Mouse (Mus musculus) hindbrain, embryonic 16.5 days (tissue): Measurements from ENCODE around the gene Slc13a2. TPM values are rescaled to one million over a fixed set of nuclear protein-coding genes. Genes with fewer than 3 reads are reported as not detected.

Experiments used
- ATAC-seq: fragments of 200-750 bp; cut with Nextera tagmentation; 2 replicates; pipeline ENCODE4 v1.8.0; 2017; ENCODE audit warnings: moderate TSS enrichment, moderate library complexity
- H3K27ac ChIP-seq: fragments of 300-500 bp; sonication (generic); 2 replicates; pipeline ENCODE4 v1.5.1; 2014; ENCODE audit warnings: low read depth, mild to moderate bottlenecking, control low read depth, low read length, moderate library complexity
- H3K27me3 ChIP-seq: fragments of 300-500 bp; sonication (generic); replicated peaks from 2 replicates; pipeline ENCODE4 v1.6.1; 2014; ENCODE audit warnings: low read length; ENCODE audit not compliant: control insufficient read depth, insufficient read depth
- H3K36me3 ChIP-seq: fragments of 300-500 bp; sonication (generic); 2 replicates; pipeline ENCODE4 v1.6.1; 2014; ENCODE audit warnings: mild to moderate bottlenecking, low read length, moderate library complexity, mixed read lengths; ENCODE audit not compliant: control insufficient read depth, insufficient read depth
- H3K4me1 ChIP-seq: fragments of 300-500 bp; sonication (generic); 2 replicates; pipeline ENCODE4 v1.6.1; 2014; ENCODE audit warnings: low read depth, low read length; ENCODE audit not compliant: control insufficient read depth, insufficient read depth
- H3K4me2 ChIP-seq: fragments of 300-500 bp; sonication (generic); 2 replicates; pipeline ENCODE4 v1.6.1; 2014; ENCODE audit warnings: mild to moderate bottlenecking, low read length, control low read depth, moderate library complexity
- H3K4me3 ChIP-seq: fragments of 300-500 bp; sonication (generic); 2 replicates; pipeline ENCODE4 v1.5.1; 2014; ENCODE audit warnings: mild to moderate bottlenecking, low read length, control low read depth, moderate library complexity
- H3K9ac ChIP-seq: fragments of 300-500 bp; sonication (generic); 2 replicates; pipeline ENCODE4 v1.6.1; 2014; ENCODE audit warnings: low read depth, mild to moderate bottlenecking, control low read depth, low read length, moderate library complexity
- H3K9me3 ChIP-seq: fragments of 300-500 bp; sonication (generic); 2 replicates; pipeline ENCODE4 v1.6.1; 2014; ENCODE audit warnings: mild to moderate bottlenecking, low read length, moderate library complexity; ENCODE audit not compliant: control insufficient read depth
- WGBS: fragments of 180-500 bp; shearing (Covaris S2); extraction: QIAGEN DNeasy Blood & Tissue Kit; methylation state at CpG from one replicate; pipeline ENCODE4 v1.1.7; 2014; 5-methylcytosine and 5-hydroxymethylcytosine counted together
- polyA plus RNA-seq: library from polyadenylated mRNA; unstranded; fragments of >200 nt; fragmentation: Nextera tagmentation; extraction: Ambion mirVana; gene quantifications from 2 replicates; pipeline ENCODE4 v1.2.1, GENCODE M21; 2015

Gene Slc13a2
- polyA plus RNA-seq, 1 experiment from 2014 or later = not detected

DNA sequence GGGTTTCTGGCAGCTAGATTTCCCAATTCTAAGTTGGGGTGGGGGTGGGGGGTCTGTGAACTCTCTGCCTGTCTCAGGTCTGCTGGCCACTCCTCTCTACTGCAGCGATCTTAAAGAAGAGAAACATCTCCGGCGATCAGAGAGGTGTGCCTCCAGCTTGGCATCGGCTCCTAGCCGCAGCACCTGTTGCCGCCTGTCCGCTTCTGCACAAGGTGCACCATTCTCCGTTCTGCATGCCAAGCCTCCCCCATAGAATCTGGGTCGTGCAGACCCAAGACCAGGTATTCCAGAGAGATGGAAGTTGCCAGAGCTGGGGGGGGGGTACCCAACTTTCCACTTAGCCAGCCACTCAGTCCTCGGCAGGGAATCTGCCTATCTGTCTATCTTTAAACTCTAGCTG is 36.2 kb downstream of the Slc13a2 start:
- no peaks in the 10 kb centered on the region for H3K4me1 ChIP-seq
- no peak overlapping the region for H3K27ac ChIP-seq
- H3K9ac ChIP-seq = no peak overlapping the region
- H3K4me2 ChIP-seq = no peak overlapping the region
- H3K27me3 ChIP-seq = no peaks in the 10 kb centered on the region
- ATAC-seq = no peak
- H3K4me3 ChIP-seq = no peak overlapping the region
- 88% methylated on average over 10 of the region's 10 CpGs for WGBS
- no peaks in the 10 kb centered on the region for H3K9me3 ChIP-seq
- H3K36me3 ChIP-seq = no peaks in the 10 kb centered on the region

DNA sequence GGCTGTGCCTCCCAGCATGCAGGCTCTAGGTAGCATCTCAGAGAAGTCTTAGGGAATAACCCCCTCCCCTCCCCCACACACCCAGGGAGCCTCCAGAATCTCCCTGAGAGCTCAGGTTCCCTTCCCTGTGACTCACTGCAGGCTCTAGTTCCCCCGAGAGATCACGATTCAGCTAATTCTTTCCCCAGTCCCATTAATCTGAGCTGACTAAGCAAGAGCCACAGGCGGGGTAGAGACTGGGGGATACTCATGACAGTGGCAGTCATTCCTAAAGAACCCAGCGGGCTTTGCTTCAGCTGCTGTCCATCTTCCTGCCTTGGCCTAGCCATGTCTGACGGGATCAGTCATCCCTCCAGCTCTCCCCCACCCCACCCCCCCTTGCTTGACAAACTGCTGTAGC is 39.3 kb downstream of the Slc13a2 start:
- H3K27me3 ChIP-seq = no peaks in the 10 kb centered on the region
- no peak overlapping the region for H3K4me2 ChIP-seq
- H3K4me1 ChIP-seq = no peaks in the 10 kb centered on the region
- H3K9me3 ChIP-seq = no peaks in the 10 kb centered on the region
- ATAC-seq = no peak
- no peak overlapping the region for H3K4me3 ChIP-seq
- no peak overlapping the region for H3K27ac ChIP-seq
- H3K36me3 ChIP-seq = no peaks in the 10 kb centered on the region
- H3K9ac ChIP-seq = no peak overlapping the region
- 27% methylated on average over 5 of the region's 5 CpGs for WGBS

DNA sequence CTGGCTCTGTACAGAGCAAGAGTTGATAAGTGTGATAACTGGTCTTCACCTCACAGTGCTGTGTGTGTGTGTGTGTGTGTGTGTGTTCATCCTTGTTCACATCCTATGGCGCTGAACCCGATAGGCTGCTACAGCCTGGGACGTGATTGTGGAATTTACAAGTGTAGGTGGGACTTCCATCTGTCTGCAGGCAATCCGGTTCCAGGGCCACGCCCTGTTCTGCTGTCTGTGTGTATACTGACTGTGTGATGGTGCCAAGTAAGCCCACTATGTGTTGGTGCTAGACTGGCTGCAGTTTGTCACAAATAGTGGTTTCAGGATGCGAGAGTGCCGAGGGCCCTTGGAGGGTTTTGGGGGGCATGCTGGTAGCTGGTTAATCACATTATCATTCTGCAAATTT is 39.7 kb downstream of the Slc13a2 start:
- H3K27ac ChIP-seq = no peak overlapping the region
- 80% methylated on average over 7 of the region's 7 CpGs for WGBS

DNA sequence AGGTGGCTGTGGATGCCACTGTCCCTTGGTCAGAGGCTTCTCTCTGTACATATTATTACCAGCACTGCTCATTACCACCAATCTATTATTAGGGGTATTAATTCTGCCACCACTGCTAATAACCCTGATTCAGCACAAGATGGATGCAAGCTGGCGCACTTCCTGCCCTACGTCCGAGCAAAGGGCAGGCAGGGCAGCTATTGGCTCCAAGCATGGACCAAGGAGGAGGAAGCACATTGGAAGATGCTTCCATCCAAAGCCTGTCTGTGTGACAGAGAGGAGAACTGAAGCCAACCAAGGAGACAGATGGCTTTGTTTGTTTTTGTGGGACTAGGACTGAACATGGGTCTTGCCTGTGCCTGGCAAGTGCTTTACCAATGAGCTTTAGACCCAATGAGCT is 41.0 kb downstream of the Slc13a2 start:
- H3K9ac ChIP-seq = no peak overlapping the region
- H3K4me3 ChIP-seq = no peak overlapping the region
- H3K27me3 ChIP-seq = no peaks in the 10 kb centered on the region
- WGBS = 77% methylated on average over 3 of the region's 3 CpGs
- no peaks in the 10 kb centered on the region for H3K36me3 ChIP-seq
- no peak for ATAC-seq
- no peak overlapping the region for H3K4me2 ChIP-seq
- no peaks in the 10 kb centered on the region for H3K4me1 ChIP-seq
- no peaks in the 10 kb centered on the region for H3K9me3 ChIP-seq
- no peak overlapping the region for H3K27ac ChIP-seq

More for the DNA sequence above, 39.7 kb downstream of the Slc13a2 start:
- Histone ChIP-seq H3K9ac (no peak overlapping the region), H3K4me1 (no peaks in the 10 kb centered on the region), H3K4me3 (no peak overlapping the region), H3K9me3 (no peaks in the 10 kb centered on the region), H3K36me3 (no peaks in the 10 kb centered on the region), H3K4me2 (no peak overlapping the region), H3K27me3 (no peaks in the 10 kb centered on the region)
- ATAC-seq = no peak

DNA sequence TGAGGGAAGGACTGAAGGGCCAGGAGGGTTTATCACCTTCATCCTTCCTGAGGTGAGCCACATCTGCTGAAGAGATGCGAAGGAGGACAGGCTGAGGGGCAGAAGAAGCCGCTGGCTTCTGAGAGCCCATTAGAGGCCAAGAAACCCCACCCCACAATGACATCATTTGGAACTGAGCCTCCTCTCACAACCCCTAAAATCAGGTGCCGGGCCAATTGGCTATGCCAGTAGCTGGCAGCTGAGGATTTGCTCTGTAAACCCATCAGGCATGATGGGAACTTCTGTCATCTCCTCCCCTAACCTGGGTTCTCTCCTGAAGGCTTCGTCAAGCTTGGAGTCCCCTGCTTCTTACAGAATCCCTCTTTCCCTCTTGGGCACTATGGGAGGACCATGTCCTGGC is 41.7 kb downstream of the Slc13a2 start:
- Histone ChIP-seq H3K4me2 (no peak overlapping the region), H3K27me3 (no peaks in the 10 kb centered on the region), H3K36me3 (no peaks in the 10 kb centered on the region), H3K9ac (no peak overlapping the region), H3K9me3 (no peaks in the 10 kb centered on the region), H3K27ac (no peak overlapping the region), H3K4me3 (no peak overlapping the region), H3K4me1 (no peaks in the 10 kb centered on the region)
- WGBS = 73% methylated on average over 4 of the region's 4 CpGs
- ATAC-seq = no peak

DNA sequence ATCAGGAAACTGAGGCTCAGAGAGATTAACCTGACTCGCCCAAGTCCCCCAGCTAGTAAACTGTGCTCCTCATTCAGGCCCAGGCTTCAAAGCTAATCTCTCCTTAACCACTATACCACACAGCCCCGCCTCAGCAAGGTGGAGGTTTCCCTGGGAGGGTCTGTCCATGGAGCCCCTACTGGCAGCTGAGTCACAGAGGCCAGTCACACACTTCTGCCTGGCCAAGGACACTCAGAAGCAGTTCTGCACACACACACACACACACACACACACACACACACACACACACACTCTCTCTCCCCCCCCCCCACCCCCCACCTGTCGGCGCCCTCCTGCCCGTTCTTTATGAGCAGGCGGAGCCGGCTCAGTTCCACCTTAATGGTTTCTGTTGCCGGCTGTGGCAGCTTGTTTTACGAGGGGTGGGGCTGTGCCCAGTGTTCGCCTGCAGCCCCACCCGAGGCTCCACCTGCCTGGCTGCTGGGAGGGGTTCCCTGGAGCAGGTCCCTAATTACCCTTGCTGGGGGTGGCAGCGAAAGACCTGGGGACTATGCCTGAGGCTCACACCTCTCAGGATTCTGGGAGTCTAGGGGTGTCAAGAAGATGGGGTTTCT is 44.4 kb downstream of the Slc13a2 start:
- no peaks in the 10 kb centered on the region for H3K9me3 ChIP-seq
- H3K4me1 ChIP-seq = no peaks in the 10 kb centered on the region
- no peaks in the 10 kb centered on the region for H3K27me3 ChIP-seq
- no peak overlapping the region for H3K9ac ChIP-seq
- H3K4me2 ChIP-seq = no peak overlapping the region
- WGBS = 45% methylated on average over 12 of the region's 12 CpGs
- ATAC-seq = no peak
- no peak overlapping the region for H3K27ac ChIP-seq
- no peaks in the 10 kb centered on the region for H3K36me3 ChIP-seq
- H3K4me3 ChIP-seq = no peak overlapping the region

DNA sequence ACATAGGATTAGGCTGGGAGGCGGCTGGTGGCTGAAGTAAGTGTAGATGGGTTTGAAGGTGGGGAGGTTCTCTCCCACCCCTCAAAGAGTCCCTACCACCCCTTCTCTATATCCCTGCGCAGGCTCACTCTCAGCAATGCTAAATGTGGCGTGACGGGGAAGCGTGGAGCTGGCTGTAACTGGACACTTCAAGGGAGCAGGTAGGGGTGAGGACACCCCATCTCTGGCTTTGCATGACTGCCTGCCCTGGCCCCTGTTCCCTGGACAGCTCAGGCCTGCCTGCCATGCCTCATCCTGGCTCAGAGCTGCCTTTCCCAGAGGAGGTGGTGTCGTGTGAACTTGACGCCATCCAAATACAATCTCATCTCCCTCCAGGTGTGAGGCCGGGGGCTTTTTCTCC is 47.9 kb downstream of the Slc13a2 start:
- Histone ChIP-seq H3K4me1 (no peaks in the 10 kb centered on the region), H3K36me3 (no peaks in the 10 kb centered on the region), H3K4me2 (no peak overlapping the region), H3K9ac (no peak overlapping the region), H3K27me3 (no peaks in the 10 kb centered on the region), H3K27ac (no peak overlapping the region), H3K4me3 (no peak overlapping the region), H3K9me3 (no peaks in the 10 kb centered on the region)
- ATAC-seq = no peak
- 76% methylated on average over 8 of the region's 8 CpGs for WGBS

DNA sequence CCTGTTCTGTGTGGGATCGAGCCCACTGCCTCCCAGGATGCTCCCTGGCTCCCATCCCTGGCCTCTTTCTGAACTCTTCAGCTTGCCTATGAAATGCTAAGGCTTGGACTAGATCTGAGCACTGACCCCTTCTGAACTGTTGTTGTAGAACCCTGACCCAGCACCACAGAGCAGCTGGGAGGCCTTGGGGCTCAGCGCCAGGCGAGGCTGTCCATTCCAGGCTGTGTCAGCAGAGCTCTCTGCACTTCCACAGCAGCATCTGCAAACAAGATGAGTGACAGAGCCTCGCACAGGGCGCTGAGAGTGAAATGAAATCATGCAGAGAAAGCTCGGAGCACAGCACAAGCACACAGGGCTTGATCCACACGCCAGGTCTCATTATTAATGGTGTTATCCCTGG is 49.4 kb downstream of the Slc13a2 start:
- Histone ChIP-seq H3K9me3 (no peaks in the 10 kb centered on the region), H3K27me3 (no peaks in the 10 kb centered on the region), H3K36me3 (no peaks in the 10 kb centered on the region), H3K9ac (no peak overlapping the region), H3K27ac (no peak overlapping the region), H3K4me2 (no peak overlapping the region), H3K4me3 (no peak overlapping the region), H3K4me1 (no peaks in the 10 kb centered on the region)
- no peak for ATAC-seq
- 51% methylated on average over 7 of the region's 7 CpGs for WGBS

DNA sequence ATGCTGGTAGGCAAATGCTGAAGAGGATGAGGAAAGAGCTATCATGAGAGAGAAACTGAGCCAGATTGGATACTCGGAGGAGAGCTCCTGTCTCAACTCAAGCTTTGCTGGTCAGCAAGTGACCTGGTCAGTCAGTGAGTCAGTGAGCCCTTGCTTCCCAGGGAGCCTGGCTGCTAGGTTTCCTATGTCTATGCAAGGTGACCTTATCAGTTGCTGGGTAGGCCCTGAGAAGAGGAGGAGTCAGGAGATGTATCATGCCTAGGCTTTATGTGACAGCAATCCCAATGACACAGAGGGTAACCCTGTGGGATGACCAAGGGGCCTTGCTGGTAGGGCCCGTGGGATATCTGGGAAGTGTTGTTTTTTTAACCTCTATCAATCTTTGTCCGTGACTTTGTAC is 49.9 kb downstream of the Slc13a2 start:
- H3K4me3 ChIP-seq = no peak overlapping the region
- H3K9me3 ChIP-seq = no peaks in the 10 kb centered on the region
- H3K9ac ChIP-seq = no peak overlapping the region
- ATAC-seq = no peak
- H3K27me3 ChIP-seq = no peaks in the 10 kb centered on the region
- no peaks in the 10 kb centered on the region for H3K36me3 ChIP-seq
- no peak overlapping the region for H3K4me2 ChIP-seq
- H3K27ac ChIP-seq = no peak overlapping the region
- WGBS = 72% methylated on average over 3 of the region's 3 CpGs
- no peaks in the 10 kb centered on the region for H3K4me1 ChIP-seq

DNA sequence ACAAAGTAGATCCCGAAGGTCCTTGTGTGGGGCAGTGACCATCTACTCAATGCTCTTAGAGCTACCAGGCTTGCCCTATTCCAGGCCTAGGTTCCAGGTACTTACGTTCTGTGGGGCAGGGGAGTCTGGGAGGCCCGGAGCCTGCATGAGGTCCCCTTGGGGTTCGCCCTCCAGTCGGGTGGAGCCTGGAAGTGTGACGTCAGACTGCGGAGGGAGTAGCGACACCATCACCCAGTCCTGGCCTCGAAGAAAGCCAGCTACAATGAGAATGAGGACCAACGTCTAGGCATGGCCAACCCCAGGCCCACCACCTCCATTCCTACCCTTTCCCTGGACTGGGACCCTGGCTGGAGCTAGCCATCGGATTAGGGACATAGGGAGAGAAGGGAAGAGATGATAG is 50.3 kb downstream of the Slc13a2 start:
- H3K4me1 ChIP-seq = no peaks in the 10 kb centered on the region
- H3K27ac ChIP-seq = no peak overlapping the region
- no peaks in the 10 kb centered on the region for H3K36me3 ChIP-seq
- no peak overlapping the region for H3K4me3 ChIP-seq
- WGBS = 91% methylated on average over 9 of the region's 11 CpGs
- no peak for ATAC-seq
- no peak overlapping the region for H3K4me2 ChIP-seq
- no peaks in the 10 kb centered on the region for H3K27me3 ChIP-seq
- no peaks in the 10 kb centered on the region for H3K9me3 ChIP-seq
- H3K9ac ChIP-seq = no peak overlapping the region
